Mouse (Mus musculus): ENCODE measurements around the gene Tacc2. TPM values are rescaled to one million over a fixed set of nuclear protein-coding genes. Genes with fewer than 3 reads are reported as not detected.

The Tacc2 gene
- polyA plus RNA-seq, 1 experiment from 2014 or later, result 63.4 TPM

- H3K4me3 ChIP-seq (ENCODE audit: low read depth, low read length), result no peak overlapping the region
- no peaks in the 10 kb centered on the region for H3K36me3 ChIP-seq (ENCODE audit: control insufficient read depth, insufficient read depth, low read length)
- ATAC-seq (ENCODE audit: low read depth), result no peak
- no peak overlapping the region for H3K4me2 ChIP-seq (ENCODE audit: low read depth, low read length)
- H3K27me3 ChIP-seq (ENCODE audit: control insufficient read depth, insufficient read depth, low read length), result no peaks in the 10 kb centered on the region
- no peaks in the 10 kb centered on the region for H3K9me3 ChIP-seq (ENCODE audit: control insufficient read depth, low read length)
- H3K4me1 ChIP-seq (ENCODE audit: control insufficient read depth, insufficient read depth, low read length), result no peaks in the 10 kb centered on the region
- H3K9ac ChIP-seq (replicated peaks; ENCODE audit: low read depth, low read length), result no peak overlapping the region
- H3K27ac ChIP-seq (ENCODE audit: low read depth, low read length), result no peak overlapping the region
- WGBS, result 97% methylated on average over 3 of the region's 3 CpGs
These were observed 22.8 kb downstream of the Tacc2 start for GRCm38 (mm10) chr7:130600074-130600473.

GRCm38 (mm10) chr7:130600546-130600945 is 23.3 kb downstream of the Tacc2 start:
- Histone ChIP-seq H3K36me3 (ENCODE audit: control insufficient read depth, insufficient read depth, low read length) (no peaks in the 10 kb centered on the region), H3K27ac (ENCODE audit: low read depth, low read length) (no peak overlapping the region), H3K4me2 (ENCODE audit: low read depth, low read length) (no peak overlapping the region), H3K4me3 (ENCODE audit: low read depth, low read length) (no peak overlapping the region), H3K4me1 (ENCODE audit: control insufficient read depth, insufficient read depth, low read length) (no peaks in the 10 kb centered on the region), H3K9me3 (ENCODE audit: control insufficient read depth, low read length) (no peaks in the 10 kb centered on the region), H3K9ac (replicated peaks; ENCODE audit: low read depth, low read length) (no peak overlapping the region), H3K27me3 (ENCODE audit: control insufficient read depth, insufficient read depth, low read length) (no peaks in the 10 kb centered on the region)
- WGBS, result 74% methylated on average over 2 of the region's 2 CpGs
- no peak for ATAC-seq (ENCODE audit: low read depth)

GRCm38 (mm10) chr7:130602804-130603203 is 25.6 kb downstream of the Tacc2 start:
- no peak overlapping the region for H3K4me3 ChIP-seq (ENCODE audit: low read depth, low read length)
- H3K4me1 ChIP-seq (ENCODE audit: control insufficient read depth, insufficient read depth, low read length), result no peaks in the 10 kb centered on the region
- no peaks in the 10 kb centered on the region for H3K9me3 ChIP-seq (ENCODE audit: control insufficient read depth, low read length)
- no peak overlapping the region for H3K27ac ChIP-seq (ENCODE audit: low read depth, low read length)
- no peak overlapping the region for H3K9ac ChIP-seq (replicated peaks; ENCODE audit: low read depth, low read length)
- WGBS, result 90% methylated on average over 1 of the region's 1 CpGs
- H3K36me3 ChIP-seq (ENCODE audit: control insufficient read depth, insufficient read depth, low read length), result no peaks in the 10 kb centered on the region
- H3K27me3 ChIP-seq (ENCODE audit: control insufficient read depth, insufficient read depth, low read length), result no peaks in the 10 kb centered on the region
- no peak overlapping the region for H3K4me2 ChIP-seq (ENCODE audit: low read depth, low read length)
- ATAC-seq (ENCODE audit: low read depth), result no peak

GRCm38 (mm10) chr7:130603556-130603955 is 26.3 kb downstream of the Tacc2 start:
- H3K27ac ChIP-seq (ENCODE audit: low read depth, low read length), result no peak overlapping the region
- no peak overlapping the region for H3K4me2 ChIP-seq (ENCODE audit: low read depth, low read length)
- H3K9ac ChIP-seq (replicated peaks; ENCODE audit: low read depth, low read length), result no peak overlapping the region
- H3K27me3 ChIP-seq (ENCODE audit: control insufficient read depth, insufficient read depth, low read length), result no peaks in the 10 kb centered on the region
- H3K4me1 ChIP-seq (ENCODE audit: control insufficient read depth, insufficient read depth, low read length), result no peaks in the 10 kb centered on the region
- H3K36me3 ChIP-seq (ENCODE audit: control insufficient read depth, insufficient read depth, low read length), result no peaks in the 10 kb centered on the region
- WGBS, result 89% methylated on average over 5 of the region's 5 CpGs
- no peak overlapping the region for H3K4me3 ChIP-seq (ENCODE audit: low read depth, low read length)
- H3K9me3 ChIP-seq (ENCODE audit: control insufficient read depth, low read length), result no peaks in the 10 kb centered on the region
- ATAC-seq (ENCODE audit: low read depth), result no peak

GRCm38 (mm10) chr7:130604390-130604789 is 27.2 kb downstream of the Tacc2 start:
- Histone ChIP-seq H3K4me2 (ENCODE audit: low read depth, low read length) (no peak overlapping the region), H3K27me3 (ENCODE audit: control insufficient read depth, insufficient read depth, low read length) (no peaks in the 10 kb centered on the region), H3K9me3 (ENCODE audit: control insufficient read depth, low read length) (no peaks in the 10 kb centered on the region), H3K27ac (ENCODE audit: low read depth, low read length) (no peak overlapping the region), H3K36me3 (ENCODE audit: control insufficient read depth, insufficient read depth, low read length) (no peaks in the 10 kb centered on the region), H3K4me1 (ENCODE audit: control insufficient read depth, insufficient read depth, low read length) (no peaks in the 10 kb centered on the region), H3K4me3 (ENCODE audit: low read depth, low read length) (no peak overlapping the region), H3K9ac (replicated peaks; ENCODE audit: low read depth, low read length) (no peak overlapping the region)
- 83% methylated on average over 2 of the region's 2 CpGs for WGBS
- no peak for ATAC-seq (ENCODE audit: low read depth)

- no peaks in the 10 kb centered on the region for H3K27me3 ChIP-seq (ENCODE audit: control insufficient read depth, insufficient read depth, low read length)
- no peaks in the 10 kb centered on the region for H3K9me3 ChIP-seq (ENCODE audit: control insufficient read depth, low read length)
- H3K4me2 ChIP-seq (ENCODE audit: low read depth, low read length), result no peak overlapping the region
- no peak overlapping the region for H3K9ac ChIP-seq (replicated peaks; ENCODE audit: low read depth, low read length)
- no peak overlapping the region for H3K4me3 ChIP-seq (ENCODE audit: low read depth, low read length)
- no peaks in the 10 kb centered on the region for H3K36me3 ChIP-seq (ENCODE audit: control insufficient read depth, insufficient read depth, low read length)
- H3K27ac ChIP-seq (ENCODE audit: low read depth, low read length), result no peak overlapping the region
- WGBS, result 35% methylated on average over 6 of the region's 6 CpGs
- no peaks in the 10 kb centered on the region for H3K4me1 ChIP-seq (ENCODE audit: control insufficient read depth, insufficient read depth, low read length)
- ATAC-seq (ENCODE audit: low read depth), result no peak
These were observed 27.9 kb downstream of the Tacc2 start for GRCm38 (mm10) chr7:130605111-130605510.

- no peaks in the 10 kb centered on the region for H3K9me3 ChIP-seq (ENCODE audit: control insufficient read depth, low read length)
- H3K36me3 ChIP-seq (ENCODE audit: control insufficient read depth, insufficient read depth, low read length), result no peaks in the 10 kb centered on the region
- no peaks in the 10 kb centered on the region for H3K4me1 ChIP-seq (ENCODE audit: control insufficient read depth, insufficient read depth, low read length)
- WGBS, result 57% methylated on average over 4 of the region's 4 CpGs
- H3K27me3 ChIP-seq (ENCODE audit: control insufficient read depth, insufficient read depth, low read length), result no peaks in the 10 kb centered on the region
- no peak overlapping the region for H3K9ac ChIP-seq (replicated peaks; ENCODE audit: low read depth, low read length)
- no peak overlapping the region for H3K27ac ChIP-seq (ENCODE audit: low read depth, low read length)
- no peak overlapping the region for H3K4me3 ChIP-seq (ENCODE audit: low read depth, low read length)
- no peak for ATAC-seq (ENCODE audit: low read depth)
- no peak overlapping the region for H3K4me2 ChIP-seq (ENCODE audit: low read depth, low read length)
These were observed 29.7 kb downstream of the Tacc2 start for GRCm38 (mm10) chr7:130606958-130607357.

- H3K4me2 ChIP-seq (ENCODE audit: low read depth, low read length), result no peak overlapping the region
- no peak overlapping the region for H3K4me3 ChIP-seq (ENCODE audit: low read depth, low read length)
- H3K27me3 ChIP-seq (ENCODE audit: control insufficient read depth, insufficient read depth, low read length), result no peaks in the 10 kb centered on the region
- WGBS, result 29% methylated on average over 4 of the region's 4 CpGs
- H3K9ac ChIP-seq (replicated peaks; ENCODE audit: low read depth, low read length), result no peak overlapping the region
- H3K4me1 ChIP-seq (ENCODE audit: control insufficient read depth, insufficient read depth, low read length), result no peaks in the 10 kb centered on the region
- H3K9me3 ChIP-seq (ENCODE audit: control insufficient read depth, low read length), result no peaks in the 10 kb centered on the region
- ATAC-seq (ENCODE audit: low read depth), result no peak
- H3K36me3 ChIP-seq (ENCODE audit: control insufficient read depth, insufficient read depth, low read length), result no peaks in the 10 kb centered on the region
- no peak overlapping the region for H3K27ac ChIP-seq (ENCODE audit: low read depth, low read length)
These were observed 36.7 kb downstream of the Tacc2 start for GRCm38 (mm10) chr7:130613973-130614372.

GRCm38 (mm10) chr7:130617591-130617990 is 40.4 kb downstream of the Tacc2 start:
- 95% methylated on average over 3 of the region's 3 CpGs for WGBS
- no peak overlapping the region for H3K4me3 ChIP-seq (ENCODE audit: low read depth, low read length)
- ATAC-seq (ENCODE audit: low read depth), result no peak
- H3K4me2 ChIP-seq (ENCODE audit: low read depth, low read length), result no peak overlapping the region
- no peaks in the 10 kb centered on the region for H3K27me3 ChIP-seq (ENCODE audit: control insufficient read depth, insufficient read depth, low read length)
- no peaks in the 10 kb centered on the region for H3K4me1 ChIP-seq (ENCODE audit: control insufficient read depth, insufficient read depth, low read length)
- H3K27ac ChIP-seq (ENCODE audit: low read depth, low read length), result no peak overlapping the region
- H3K36me3 ChIP-seq (ENCODE audit: control insufficient read depth, insufficient read depth, low read length), result no peaks in the 10 kb centered on the region
- H3K9ac ChIP-seq (replicated peaks; ENCODE audit: low read depth, low read length), result no peak overlapping the region
- no peaks in the 10 kb centered on the region for H3K9me3 ChIP-seq (ENCODE audit: control insufficient read depth, low read length)

GRCm38 (mm10) chr7:130621068-130621467 is 43.8 kb downstream of the Tacc2 start:
- no peaks in the 10 kb centered on the region for H3K9me3 ChIP-seq (ENCODE audit: control insufficient read depth, low read length)
- H3K4me3 ChIP-seq (ENCODE audit: low read depth, low read length), result no peak overlapping the region

More at GRCm38 (mm10) chr7:130621068-130621467, 43.8 kb downstream of the Tacc2 start:
- Histone ChIP-seq H3K4me1 (ENCODE audit: control insufficient read depth, insufficient read depth, low read length) (no peaks in the 10 kb centered on the region), H3K27me3 (ENCODE audit: control insufficient read depth, insufficient read depth, low read length) (no peaks in the 10 kb centered on the region), H3K36me3 (ENCODE audit: control insufficient read depth, insufficient read depth, low read length) (no peaks in the 10 kb centered on the region), H3K9ac (replicated peaks; ENCODE audit: low read depth, low read length) (no peak overlapping the region), H3K27ac (ENCODE audit: low read depth, low read length) (no peak overlapping the region), H3K4me2 (ENCODE audit: low read depth, low read length) (no peak overlapping the region)
- WGBS, result 89% methylated on average over 2 of the region's 2 CpGs
- no peak for ATAC-seq (ENCODE audit: low read depth)

Data from neural tube, embryonic 14.5 days (tissue).